Mouse (Mus musculus) liver, embryonic 12.5 days (tissue): ENCODE measurements around the gene Cyb5d2. TPM values are rescaled to one million over a fixed set of nuclear protein-coding genes. Genes with fewer than 3 reads are reported as not detected.
"Not testable (repeated sequence)": the region's sequence is repeated elsewhere in the genome, so short reads cannot be mapped to it uniquely, and the experiment has no call there.

Source experiments
- ATAC-seq: fragments of 200-750 bp; cut with Nextera tagmentation; 2 replicates; pipeline ENCODE4 v1.8.0; 2017; ENCODE audit warnings: moderate number of reproducible peaks, mild to moderate bottlenecking, moderate library complexity
- H3K27ac ChIP-seq: fragments of 300-500 bp; sonication (generic); 2 replicates; pipeline ENCODE4 v1.5.1; 2016; ENCODE audit warnings: mild to moderate bottlenecking
- H3K27me3 ChIP-seq: fragments of 300-500 bp; sonication (generic); replicated peaks from 2 replicates; pipeline ENCODE4 v1.6.1; 2016; ENCODE audit warnings: mild to moderate bottlenecking, moderate library complexity
- H3K36me3 ChIP-seq: fragments of 300-500 bp; sonication (generic); 2 replicates; pipeline ENCODE4 v1.6.1; 2016; ENCODE audit warnings: mild to moderate bottlenecking, moderate library complexity
- H3K4me1 ChIP-seq: fragments of 300-500 bp; sonication (generic); 2 replicates; pipeline ENCODE4 v1.6.1; 2016
- H3K4me2 ChIP-seq: fragments of 300-500 bp; sonication (generic); 2 replicates; pipeline ENCODE4 v1.6.1; 2016; ENCODE audit warnings: mild to moderate bottlenecking, moderate library complexity
- H3K4me3 ChIP-seq: fragments of 300-500 bp; sonication (generic); 2 replicates; pipeline ENCODE4 v1.5.1; 2016; ENCODE audit warnings: mild to moderate bottlenecking, moderate library complexity
- H3K9ac ChIP-seq: fragments of 300-500 bp; sonication (generic); 2 replicates; pipeline ENCODE4 v1.6.1; 2016; ENCODE audit warnings: mild to moderate bottlenecking, moderate library complexity
- H3K9me3 ChIP-seq: fragments of 300-500 bp; sonication (generic); replicated peaks from 2 replicates; pipeline ENCODE4 v1.6.1; 2016; ENCODE audit warnings: mild to moderate bottlenecking, moderate library complexity
- WGBS: fragments of 180-500 bp; shearing (Covaris S2); methylation state at CpG from one replicate; pipeline ENCODE4 v1.1.7; 2016; ENCODE audit not compliant: insufficient replicate concordance; 5-methylcytosine and 5-hydroxymethylcytosine counted together
- polyA plus RNA-seq: library from polyadenylated mRNA; unstranded; fragments of >200 nt; fragmentation: Nextera tagmentation; extraction: Ambion mirVana; gene quantifications from 2 replicates; pipeline ENCODE4 v1.2.1, GENCODE M21; 2016

Gene Cyb5d2
- polyA plus RNA-seq, 1 experiment from 2014 or later: 4.9 TPM

DNA sequence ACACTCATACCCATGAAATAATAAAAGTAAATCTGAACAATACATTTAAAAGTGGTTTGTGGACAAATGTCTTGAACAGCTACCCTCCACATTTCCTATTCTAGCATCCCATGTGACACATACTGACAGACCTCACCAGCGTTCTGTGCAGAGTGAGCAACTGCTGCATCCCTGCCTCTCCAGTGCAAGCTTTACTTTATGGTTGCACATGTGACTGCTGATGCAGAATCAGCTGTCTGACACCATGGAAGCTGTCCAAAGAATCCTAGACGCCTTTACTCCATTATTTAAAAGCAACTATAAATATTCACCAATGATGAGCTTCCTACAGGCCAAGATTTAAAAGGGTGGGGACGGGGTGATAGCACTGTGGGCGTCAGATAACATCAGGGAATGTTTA lies 24.5 kb downstream of the Cyb5d2 start:
- WGBS: 63% methylated on average over 4 of the region's 4 CpGs

DNA sequence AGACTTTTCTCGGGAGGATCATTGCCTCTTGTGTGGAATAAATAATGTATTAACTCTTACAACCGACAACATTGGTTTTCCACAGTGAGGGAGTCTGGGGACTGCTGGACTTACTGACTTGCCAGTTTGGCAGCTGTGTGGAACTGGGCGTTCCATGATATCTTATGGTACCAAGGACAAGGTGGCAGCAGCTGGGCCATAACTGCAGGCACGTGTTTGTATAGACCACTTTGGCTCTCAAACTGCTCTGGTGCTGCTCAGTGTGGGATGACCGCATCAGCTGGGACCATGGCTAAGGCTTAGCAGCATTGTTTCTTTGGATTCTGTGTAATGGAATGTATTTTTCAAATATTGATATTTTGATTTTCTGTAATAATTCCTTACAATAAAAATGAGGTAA lies 25.1 kb downstream of the Cyb5d2 start:
- H3K27me3 ChIP-seq: no peaks in the 10 kb centered on the region
- WGBS: 80% methylated on average over 5 of the region's 5 CpGs
- H3K4me1 ChIP-seq: no peaks in the 10 kb centered on the region
- H3K27ac ChIP-seq: no peak overlapping the region
- no peak overlapping the region for H3K4me3 ChIP-seq
- no peak for ATAC-seq
- H3K9me3 ChIP-seq: no peaks in the 10 kb centered on the region
- no peak overlapping the region for H3K4me2 ChIP-seq
- peaks cover 43% of the 10 kb centered on the region for H3K36me3 ChIP-seq
- no peak overlapping the region for H3K9ac ChIP-seq

More for the DNA sequence above, 24.5 kb downstream of the Cyb5d2 start:
- no peaks in the 10 kb centered on the region for H3K27me3 ChIP-seq
- no peak overlapping the region for H3K4me2 ChIP-seq
- no peak for ATAC-seq
- peaks cover 41% of the 10 kb centered on the region for H3K36me3 ChIP-seq
- H3K9ac ChIP-seq: no peak overlapping the region
- H3K4me1 ChIP-seq: no peaks in the 10 kb centered on the region
- no peak overlapping the region for H3K27ac ChIP-seq
- H3K9me3 ChIP-seq: no peaks in the 10 kb centered on the region
- no peak overlapping the region for H3K4me3 ChIP-seq

DNA sequence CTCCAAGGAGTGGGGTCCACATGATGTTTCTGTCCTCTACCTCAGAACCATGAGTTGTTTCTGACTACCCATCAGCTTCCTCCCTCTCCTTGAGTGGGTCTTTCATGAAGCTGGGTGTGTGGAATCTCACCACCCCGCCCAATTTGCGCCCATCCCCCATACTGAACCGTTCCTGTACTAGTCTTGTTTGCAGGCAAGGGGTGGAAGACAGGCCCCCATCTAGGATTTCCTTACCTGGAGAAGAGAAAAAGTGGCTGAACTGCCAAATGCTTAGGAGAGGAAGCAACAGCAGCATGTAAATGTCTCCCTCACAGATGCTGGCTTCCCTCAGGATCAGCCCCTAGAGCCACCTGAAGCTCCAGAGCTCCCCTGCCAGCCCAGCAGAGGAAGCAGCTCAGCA lies 25.6 kb downstream of the Cyb5d2 start:
- no peaks in the 10 kb centered on the region for H3K4me1 ChIP-seq
- no peak overlapping the region for H3K4me3 ChIP-seq
- 75% methylated on average over 3 of the region's 3 CpGs for WGBS
- ATAC-seq: no peak
- no peak overlapping the region for H3K27ac ChIP-seq
- no peak overlapping the region for H3K4me2 ChIP-seq
- no peaks in the 10 kb centered on the region for H3K27me3 ChIP-seq
- no peak overlapping the region for H3K9ac ChIP-seq
- H3K9me3 ChIP-seq: no peaks in the 10 kb centered on the region
- peaks cover 43% of the 10 kb centered on the region for H3K36me3 ChIP-seq

DNA sequence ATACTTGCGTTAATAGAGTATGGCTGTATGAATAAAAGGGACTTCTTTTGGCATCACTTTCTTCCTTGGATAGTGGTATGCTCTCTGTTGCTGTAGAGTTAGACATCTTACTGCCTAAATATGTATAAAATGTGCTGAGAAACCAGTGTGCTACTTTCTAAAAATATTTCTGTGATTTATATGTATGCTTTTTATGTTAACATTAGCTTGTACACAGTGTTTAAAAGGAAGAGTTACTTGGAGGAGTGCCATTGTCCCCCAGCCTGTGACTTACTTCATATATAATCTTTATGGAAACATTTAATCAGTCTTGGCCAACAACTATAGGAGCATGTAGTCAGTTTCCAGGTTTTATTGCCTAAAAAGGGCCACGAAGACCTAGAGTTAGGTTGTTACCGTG lies 26.9 kb downstream of the Cyb5d2 start:
- no peaks in the 10 kb centered on the region for H3K9me3 ChIP-seq
- H3K9ac ChIP-seq: no peak overlapping the region
- no peak overlapping the region for H3K27ac ChIP-seq
- H3K27me3 ChIP-seq: no peaks in the 10 kb centered on the region
- H3K36me3 ChIP-seq: peaks cover 51% of the 10 kb centered on the region
- H3K4me3 ChIP-seq: no peak overlapping the region
- no peaks in the 10 kb centered on the region for H3K4me1 ChIP-seq
- WGBS: 91% methylated on average over 3 of the region's 3 CpGs
- ATAC-seq: no peak
- H3K4me2 ChIP-seq: no peak overlapping the region

DNA sequence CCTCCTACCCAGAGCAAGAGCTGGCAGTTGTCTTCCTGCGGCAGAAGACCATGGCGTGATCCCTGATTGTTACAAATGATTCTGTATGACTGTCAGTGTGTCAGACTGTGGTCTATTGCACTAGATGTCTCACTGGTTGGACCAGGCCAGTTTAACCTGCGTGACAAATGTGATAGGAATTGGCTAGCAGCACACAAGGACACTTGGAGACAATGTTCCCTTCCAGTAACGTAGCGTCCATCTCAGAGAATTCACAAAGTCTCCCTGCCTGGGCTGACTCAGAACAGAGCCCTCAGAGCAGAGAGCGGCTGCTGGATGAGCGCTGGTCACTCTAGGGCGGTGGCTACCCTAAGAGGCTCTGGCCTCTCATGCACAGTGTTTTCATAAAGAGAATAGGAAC lies 28.2 kb downstream of the Cyb5d2 start:
- ATAC-seq: no peak
- no peak overlapping the region for H3K4me3 ChIP-seq
- no peak overlapping the region for H3K27ac ChIP-seq
- H3K9ac ChIP-seq: no peak overlapping the region
- H3K36me3 ChIP-seq: peaks cover 65% of the 10 kb centered on the region
- H3K27me3 ChIP-seq: no peaks in the 10 kb centered on the region
- H3K4me2 ChIP-seq: no peak overlapping the region
- WGBS: 85% methylated on average over 8 of the region's 8 CpGs
- H3K9me3 ChIP-seq: no peaks in the 10 kb centered on the region
- no peaks in the 10 kb centered on the region for H3K4me1 ChIP-seq

DNA sequence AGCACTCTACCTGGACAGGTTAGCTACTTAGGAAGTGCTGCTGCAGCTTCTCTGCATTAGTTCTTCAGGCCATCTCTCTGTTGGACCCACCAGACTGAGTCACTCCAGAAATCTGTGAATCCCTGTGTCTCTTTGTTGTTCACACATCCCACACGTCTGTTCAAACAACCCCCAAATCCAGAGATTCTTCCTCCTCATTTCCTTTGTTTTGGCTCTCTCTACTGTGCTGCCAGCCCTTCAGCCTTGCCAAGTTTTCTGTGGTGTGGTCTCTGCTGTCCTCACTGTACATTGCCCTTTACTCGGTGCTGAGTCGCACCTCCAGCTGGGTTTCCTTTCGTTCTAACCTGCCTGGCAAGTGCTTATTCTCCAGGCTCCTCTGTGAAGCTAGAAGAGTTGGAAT lies 31.7 kb downstream of the Cyb5d2 start:
- ATAC-seq: no peak
- peaks cover 83% of the 10 kb centered on the region for H3K36me3 ChIP-seq
- 85% methylated on average over 4 of the region's 4 CpGs for WGBS
- no peaks in the 10 kb centered on the region for H3K4me1 ChIP-seq
- H3K4me3 ChIP-seq: no peak overlapping the region
- H3K27ac ChIP-seq: no peak overlapping the region
- no peaks in the 10 kb centered on the region for H3K27me3 ChIP-seq
- no peaks in the 10 kb centered on the region for H3K9me3 ChIP-seq
- no peak overlapping the region for H3K4me2 ChIP-seq
- H3K9ac ChIP-seq: no peak overlapping the region

DNA sequence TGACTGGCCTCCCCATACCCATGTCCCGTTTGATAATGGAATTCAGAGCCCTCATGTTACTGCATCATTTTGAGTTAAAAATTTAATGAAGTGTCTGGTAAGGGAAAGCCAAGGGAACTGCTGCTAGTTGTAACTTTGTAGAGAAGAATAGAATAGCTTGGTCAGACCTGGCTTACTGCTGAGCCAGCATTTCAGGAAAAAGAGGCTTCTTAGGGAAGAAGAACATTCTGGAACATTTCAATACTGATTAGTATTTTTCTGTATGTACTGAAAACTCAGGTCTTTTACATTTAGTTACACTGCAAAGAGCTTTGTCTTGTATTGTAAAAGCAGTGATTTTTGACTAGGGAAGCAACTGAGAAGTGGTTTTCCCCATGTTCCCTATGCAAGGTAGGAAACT lies 35.2 kb downstream of the Cyb5d2 start:
- Histone ChIP-seq H3K27me3 (no peaks in the 10 kb centered on the region), H3K36me3 (peaks cover 91% of the 10 kb centered on the region), H3K27ac (no peak overlapping the region), H3K4me3 (no peak overlapping the region), H3K4me2 (no peak overlapping the region), H3K9ac (no peak overlapping the region), H3K4me1 (no peaks in the 10 kb centered on the region), H3K9me3 (no peaks in the 10 kb centered on the region)
- ATAC-seq: no peak
- 75% methylated on average over 1 of the region's 1 CpGs for WGBS

DNA sequence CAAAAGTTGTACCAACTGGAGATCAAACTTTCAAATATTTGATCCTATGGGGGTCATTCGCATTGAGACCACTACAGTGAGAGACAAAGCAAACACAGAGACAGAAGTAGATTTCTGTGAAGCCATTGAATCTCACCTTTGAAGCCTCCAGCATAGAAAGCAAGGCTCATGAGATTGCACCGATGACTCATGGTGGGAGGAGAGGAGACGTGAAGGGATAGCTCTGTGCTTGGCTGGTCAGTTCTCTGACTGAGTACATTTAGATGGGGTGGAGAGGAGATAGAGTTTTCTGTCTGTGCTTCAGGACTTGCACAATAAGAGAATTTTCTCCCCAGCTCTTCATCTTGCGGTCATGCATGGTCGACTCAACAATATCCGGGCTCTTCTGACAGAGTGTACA lies 36.4 kb downstream of the Cyb5d2 start:
- Histone ChIP-seq H3K9me3 (no peaks in the 10 kb centered on the region), H3K4me3 (no peak overlapping the region), H3K4me2 (no peak overlapping the region), H3K36me3 (peaks cover 100% of the 10 kb centered on the region), H3K27me3 (no peaks in the 10 kb centered on the region), H3K4me1 (no peaks in the 10 kb centered on the region), H3K9ac (no peak overlapping the region), H3K27ac (no peak overlapping the region)
- WGBS: 93% methylated on average over 6 of the region's 6 CpGs
- ATAC-seq: no peak

DNA sequence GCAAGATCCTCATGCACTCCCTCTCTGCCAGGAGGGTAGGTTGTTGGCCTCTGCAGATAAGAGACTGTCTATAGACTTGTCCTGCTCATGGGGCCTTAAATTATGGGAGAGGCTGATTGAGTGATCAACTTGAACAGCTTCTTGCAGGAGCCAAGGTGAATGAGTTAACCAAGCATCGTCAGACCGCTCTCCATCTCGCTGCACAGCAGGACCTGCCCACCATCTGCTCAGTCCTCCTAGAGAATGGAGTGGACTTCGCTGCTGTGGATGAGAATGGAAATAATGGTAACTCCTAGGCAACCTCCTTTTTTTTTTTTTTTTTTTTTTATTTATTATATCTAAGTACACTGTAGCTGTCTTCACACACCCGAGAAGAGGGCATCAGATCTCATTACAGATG lies 37.6 kb downstream of the Cyb5d2 start:
- WGBS: 96% methylated on average over 5 of the region's 5 CpGs
- H3K27ac ChIP-seq: no peak overlapping the region
- no peak overlapping the region for H3K9ac ChIP-seq
- peaks cover 100% of the 10 kb centered on the region for H3K36me3 ChIP-seq
- H3K4me3 ChIP-seq: no peak overlapping the region
- H3K4me2 ChIP-seq: no peak overlapping the region
- no peak for ATAC-seq
- H3K27me3 ChIP-seq: no peaks in the 10 kb centered on the region
- no peaks in the 10 kb centered on the region for H3K4me1 ChIP-seq
- H3K9me3 ChIP-seq: no peaks in the 10 kb centered on the region

DNA sequence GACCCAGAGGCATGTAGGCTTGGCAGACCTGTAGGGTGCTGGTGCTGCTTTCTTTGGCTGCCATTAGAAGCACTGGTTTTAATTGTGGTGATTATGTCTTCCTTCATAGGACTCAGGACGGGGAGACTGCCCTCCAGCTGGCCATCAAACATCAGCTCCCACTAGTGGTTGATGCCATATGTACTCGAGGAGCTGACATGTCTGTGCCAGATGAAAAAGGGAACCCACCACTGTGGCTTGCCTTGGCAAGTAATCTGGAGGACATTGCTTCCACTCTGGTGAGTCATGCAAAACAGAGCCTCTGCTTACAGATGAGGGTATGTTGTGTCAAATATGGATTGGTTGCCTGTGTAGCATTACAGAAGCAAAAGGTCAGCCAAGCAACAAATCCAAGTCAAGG lies 44.0 kb downstream of the Cyb5d2 start:
- 43% methylated on average over 2 of the region's 2 CpGs for WGBS

DNA sequence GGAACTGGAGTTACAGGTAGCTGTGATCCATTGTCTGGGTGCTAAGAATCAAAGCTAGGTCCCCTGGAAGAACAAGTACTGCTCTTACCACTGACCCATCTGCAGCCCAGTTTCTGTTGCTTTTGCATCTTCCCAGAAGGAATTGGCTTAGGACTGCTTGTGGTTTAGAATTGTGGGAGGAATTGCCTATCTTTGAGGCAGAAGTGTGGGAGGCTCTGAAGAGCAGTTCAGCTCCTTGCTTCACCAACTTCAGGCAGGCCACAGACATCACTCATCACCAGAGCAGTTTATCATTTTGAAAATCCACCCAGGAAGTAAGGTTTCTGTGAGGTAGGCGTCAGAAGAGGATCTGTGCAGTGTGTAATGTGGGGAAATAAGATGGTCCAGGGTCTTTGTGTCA lies 56.9 kb downstream of the Cyb5d2 start:
- Histone ChIP-seq H3K36me3 (peaks cover 85% of the 10 kb centered on the region), H3K9me3 (no peaks in the 10 kb centered on the region), H3K9ac (no peak overlapping the region), H3K4me3 (no peak overlapping the region), H3K4me1 (no peaks in the 10 kb centered on the region), H3K27ac (no peak overlapping the region), H3K27me3 (no peaks in the 10 kb centered on the region), H3K4me2 (no peak overlapping the region)
- no peak for ATAC-seq
- 73% methylated on average over 1 of the region's 1 CpGs for WGBS

More for the DNA sequence above, 44.0 kb downstream of the Cyb5d2 start:
- Histone ChIP-seq H3K4me1 (no peaks in the 10 kb centered on the region), H3K27ac (no peak overlapping the region), H3K9ac (no peak overlapping the region), H3K4me3 (no peak overlapping the region), H3K9me3 (no peaks in the 10 kb centered on the region), H3K4me2 (no peak overlapping the region), H3K36me3 (peaks cover 100% of the 10 kb centered on the region), H3K27me3 (no peaks in the 10 kb centered on the region)
- no peak for ATAC-seq

DNA sequence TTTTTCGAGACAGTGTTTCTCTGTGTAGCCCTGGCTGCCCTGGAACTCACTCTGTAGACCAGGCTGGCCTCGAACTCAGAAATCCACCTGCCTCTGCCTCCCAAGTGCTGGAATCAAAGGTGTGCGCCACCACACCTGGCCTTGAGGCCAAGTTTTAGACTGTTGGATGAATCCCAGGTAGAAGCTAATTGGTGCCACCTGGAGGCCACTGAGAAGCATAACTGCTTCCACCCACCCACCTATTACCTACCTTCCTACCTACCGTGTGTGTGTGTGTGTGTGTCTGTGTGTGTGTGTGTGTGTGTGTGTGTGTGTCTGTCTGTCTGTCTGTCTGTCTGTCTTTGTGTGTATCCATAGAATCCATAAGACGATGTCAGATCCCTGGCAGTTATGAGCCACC lies 58.4 kb downstream of the Cyb5d2 start:
- peaks cover 87% of the 10 kb centered on the region for H3K36me3 ChIP-seq
- 83% methylated on average over 5 of the region's 5 CpGs for WGBS
- not testable (repeated sequence) for ATAC-seq

DNA sequence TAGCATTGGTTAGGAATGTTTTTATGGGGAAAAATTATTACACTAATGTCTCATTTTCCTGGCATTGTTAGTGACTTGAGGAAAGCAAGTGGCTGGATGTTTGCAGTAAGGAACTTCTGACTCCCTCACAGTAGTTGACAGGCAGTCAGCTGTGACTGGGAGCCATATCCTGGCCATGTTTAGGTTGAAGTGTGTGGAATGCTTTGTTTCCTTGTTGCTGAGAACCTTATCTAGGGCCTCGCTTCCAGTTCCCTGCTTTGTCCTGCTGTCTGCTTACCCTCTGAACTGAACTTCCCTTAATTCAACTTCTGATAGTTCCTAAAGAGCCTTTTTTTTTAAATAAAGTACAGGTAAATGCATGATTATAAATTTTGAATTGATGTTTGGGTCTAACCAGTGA lies 59.6 kb downstream of the Cyb5d2 start:
- Histone ChIP-seq H3K4me2 (no peak overlapping the region), H3K36me3 (peaks cover 89% of the 10 kb centered on the region), H3K9ac (no peak overlapping the region), H3K27ac (no peak overlapping the region), H3K9me3 (no peaks in the 10 kb centered on the region), H3K4me1 (no peaks in the 10 kb centered on the region), H3K27me3 (no peaks in the 10 kb centered on the region), H3K4me3 (no peak overlapping the region)
- 78% methylated on average over 1 of the region's 1 CpGs for WGBS
- ATAC-seq: no peak

More for the DNA sequence above, 58.4 kb downstream of the Cyb5d2 start:
- H3K9ac ChIP-seq, H3K27ac ChIP-seq, H3K4me1 ChIP-seq, H3K27me3 ChIP-seq, H3K9me3 ChIP-seq, H3K4me3 ChIP-seq, H3K4me2 ChIP-seq: not testable (repeated sequence)
